Mouse (Mus musculus): ENCODE results near the gene Fam172a.

- TF ChIP-seq POLR2A (IDR thresholded peaks at IDR 0.05; ENCODE audit: borderline replicate concordance, extremely low read depth, insufficient read depth, insufficient read length, poor library complexity, severe bottlenecking) (no peak), CTCF (IDR thresholded peaks at IDR 0.05; ENCODE audit: borderline replicate concordance, extremely low read depth, insufficient read depth, insufficient read length) (no peak)
Measured at GRCm38 (mm10) chr13:78206891-78207430, 505.1 kb downstream of the Fam172a start.
